8 mouse cellular contexts compared by ENCODE assay signal in genomic region chr10:62488266-62488665, GRCm38 (mm10). TPM values are rescaled to one million over a fixed set of nuclear protein-coding genes. Genes with fewer than 3 reads are reported as not detected.
A peak's percentile ranks its signal among the peaks of the same experiment; 100 is the strongest.
DNase-seq lines count a peak whose midpoint lies in the region; TF ChIP-seq lines count a peak whose summit lies in the region.

No protein-coding gene starts in this region.

- TF ChIP-seq POLR2A in thymus, adult 2 months (IDR thresholded peaks at IDR 0.05; ENCODE audit: control insufficient read depth, extremely low read depth, insufficient read depth, low read length, poor library complexity) = no peak

- H3K27ac ChIP-seq in thymus, adult 2 months (ENCODE audit: control insufficient read depth, insufficient read depth, low read length) = no peak overlapping the region

- intact Hi-C loops in heart, postnatal 25 days (cut with DNase I) = no loop called here

- no peak for TF ChIP-seq CTCF in thymus, adult 2 months (IDR thresholded peaks at IDR 0.05; ENCODE audit: borderline replicate concordance, control insufficient read depth, extremely low read depth, insufficient read depth, low read length, poor library complexity)

- peak; percentile 61 to 72 for DNase-seq in heart, adult 18-20 months
- no peak for DNase-seq in heart, postnatal 25 days (ENCODE audit: low spot score)
- peak; percentile 52 for DNase-seq in thymus, adult 2 months
- DNase-seq in thymus, adult 18-20 months = no peak
- DNase-seq in cerebellum, postnatal 25 days = peak; percentile 44 to 68
- peak; percentile 70 for DNase-seq in kidney, adult 9 months
- peak; percentile 66 for DNase-seq in mesoderm, embryonic 11.5 days (ENCODE audit: low read depth, low spot score)
- no peak for DNase-seq in urinary bladder, adult 18-20 months (ENCODE audit: low spot score in 2 of 2)

- no peak overlapping the region for H3K4me3 ChIP-seq in thymus, adult 2 months (ENCODE audit: control insufficient read depth, insufficient read depth, low read length)

- no peaks in the 10 kb centered on the region for H3K4me1 ChIP-seq in thymus, adult 2 months (replicated peaks; ENCODE audit: control insufficient read depth, insufficient read depth, low read length)

- 19% methylated on average over 1 of the region's 1 CpGs for WGBS in thymus, adult 2 months

- H3K36me3 ChIP-seq in thymus, adult 2 months (ENCODE audit: control insufficient read depth, insufficient read depth, low read length) = peaks cover 4% of the 10 kb centered on the region

- H3K27me3 ChIP-seq in thymus, adult 2 months (ENCODE audit: control insufficient read depth, insufficient read depth, low read length) = no peaks in the 10 kb centered on the region

RNA-seq across cellular contexts. Expression of gene Vps26a, which starts 1.7 kb away (rescaled TPM):
- total RNA-seq in heart, adult 18-20 months (2021) = 10 to 100 TPM; 43.8 to 49.8 TPM
- total RNA-seq in heart, postnatal 25 days (2021) = 10 to 100 TPM; 40.9 to 48.2 TPM
- polyA plus RNA-seq in thymus, adult 2 months (2012; rRNA removed) = 9.3 and 11.4 TPM in 2 replicates

RNA-seq across cellular contexts. Expression of gene Supv3l1, which starts 38.7 kb away (rescaled TPM):
- total RNA-seq in heart, adult 18-20 months (2021) = 10 to 100 TPM; 37.2 to 40.7 TPM
- 10 to 100 TPM; 38.5 to 39.3 TPM for total RNA-seq in heart, postnatal 25 days (2021)
- polyA plus RNA-seq in thymus, adult 2 months (2012; rRNA removed) = 20.1 and 21.2 TPM in 2 replicates

RNA-seq across cellular contexts. Expression of gene 4930507D05Rik, which starts 39.0 kb away (rescaled TPM):
- total RNA-seq in heart, adult 18-20 months (2021) = under 1 TPM; 0.21 to 0.37 TPM
- total RNA-seq in heart, postnatal 25 days (2021) = under 1 TPM; 0.22 to 0.26 TPM
- polyA plus RNA-seq in thymus, adult 2 months (2012; rRNA removed) = 0.27 TPM in 1 of 2 replicates, not detected in the other

RNA-seq across cellular contexts. Expression of gene Srgn, which starts 39.0 kb away (rescaled TPM):
- 10 to 100 TPM; 36.6 to 42.0 TPM for total RNA-seq in heart, adult 18-20 months (2021)
- total RNA-seq in heart, postnatal 25 days (2021) = 10 to 100 TPM; 40.2 to 45.4 TPM
- polyA plus RNA-seq in thymus, adult 2 months (2012; rRNA removed) = 94.3 and 107 TPM in 2 replicates

Comparison
In these comparisons a context has a peak if more than half of its experiments do, and no peak if none do; other contexts are left out.
1. DNase-seq: peak in heart, adult 18-20 months (2 of 2), thymus, adult 2 months (single experiment), cerebellum, postnatal 25 days (2 of 2), kidney, adult 9 months (single experiment) and mesoderm, embryonic 11.5 days (single experiment); none in heart, postnatal 25 days (single experiment), thymus, adult 18-20 months (0 of 2) and urinary bladder, adult 18-20 months (0 of 2).